Mouse (Mus musculus) ES-Bruce4 (cell line): ENCODE data around the gene Olfr904. TPM values are rescaled to one million over a fixed set of nuclear protein-coding genes. Genes with fewer than 3 reads are reported as not detected.

ENCODE experiments used
- H3K27ac ChIP-seq: 2 replicates; pipeline ENCODE4 v1.5.1; 2012; ENCODE audit warnings: low read length, inconsistent platforms; ENCODE audit not compliant: insufficient read depth
- H3K27me3 ChIP-seq: 2 replicates; pipeline ENCODE4 v1.6.1; 2012; ENCODE audit warnings: mild to moderate bottlenecking, low read length, inconsistent platforms; ENCODE audit not compliant: control insufficient read depth, poor library complexity, insufficient read depth, severe bottlenecking
- H3K36me3 ChIP-seq: 2 replicates; pipeline ENCODE4 v1.6.1; 2012; ENCODE audit warnings: inconsistent platforms, mild to moderate bottlenecking, low read length, moderate library complexity; ENCODE audit not compliant: control insufficient read depth, poor library complexity, insufficient read depth, severe bottlenecking
- H3K4me1 ChIP-seq: one replicate; pipeline ENCODE4 v1.8.1; 2011; ENCODE audit warnings: low read length; ENCODE audit not compliant: control insufficient read depth, insufficient read depth
- H3K4me3 ChIP-seq: 2 replicates; pipeline ENCODE4 v1.5.1; 2011; ENCODE audit warnings: low read depth, mild to moderate bottlenecking, low read length
- H3K9ac ChIP-seq: 2 replicates; pipeline ENCODE4 v1.6.1; 2012; ENCODE audit warnings: low read depth, mild to moderate bottlenecking, inconsistent platforms; ENCODE audit not compliant: poor library complexity, severe bottlenecking
- H3K9me3 ChIP-seq: replicated peaks from 2 replicates; pipeline ENCODE4 v1.6.1; 2012; ENCODE audit warnings: mild to moderate bottlenecking, low read length, inconsistent platforms; ENCODE audit not compliant: control insufficient read depth, poor library complexity, insufficient read depth, severe bottlenecking
- CTCF ChIP-seq: IDR thresholded peaks from one replicate; pipeline ENCODE4 v1.8.1; 2011; ENCODE audit warnings: low read depth, low read length
- EP300 ChIP-seq: IDR thresholded peaks from 2 replicates; pipeline ENCODE4 v1.6.1; 2011; ENCODE audit warnings: low read depth, low read length; ENCODE audit not compliant: insufficient read depth
- POLR2A ChIP-seq: IDR thresholded peaks from one replicate; pipeline ENCODE4 v1.8.1; 2011; ENCODE audit warnings: low read length; ENCODE audit not compliant: insufficient read depth
- polyA plus RNA-seq: library from polyadenylated mRNA; stranded (reverse); fragments of >200 nt; gene quantifications from 2 replicates; pipeline ENCODE4 v1.2.4, GENCODE M21; 2011; ENCODE audit warnings: low read depth; ENCODE audit not compliant: missing spikeins, insufficient read depth, insufficient read length

The Olfr904 gene
- polyA plus RNA-seq, 1 experiment: not detected

- Histone ChIP-seq H3K4me1 (no peaks in the 10 kb centered on the region), H3K4me3 (no peak within 1 kb of the TSS), H3K27me3 (no peaks in the 10 kb centered on the region), H3K27ac (no peak within 1 kb of the TSS), H3K9ac (no peak within 1 kb of the TSS), H3K36me3 (no peaks in the 10 kb centered on the region), H3K9me3 (no peaks in the 10 kb centered on the region)
- TF ChIP-seq CTCF (no peak), EP300 (no peak), POLR2A (no peak)
Measured at GRCm38 (mm10) chr9:38470807-38471206, 7.9 kb downstream of the Olfr904 start, which contains the start of gene Olfr905. Olfr905 (plus strand) TSS chr9:38471107.

- Histone ChIP-seq H3K27ac (no peak within 1 kb of the TSS), H3K9me3 (no peaks in the 10 kb centered on the region), H3K36me3 (no peaks in the 10 kb centered on the region), H3K27me3 (no peaks in the 10 kb centered on the region), H3K4me1 (no peaks in the 10 kb centered on the region), H3K4me3 (no peak within 1 kb of the TSS), H3K9ac (no peak within 1 kb of the TSS)
- TF ChIP-seq CTCF (no peak), POLR2A (no peak), EP300 (no peak)
Measured at GRCm38 (mm10) chr9:38486785-38487184, 23.8 kb downstream of the Olfr904 start, which contains the start of gene Olfr906. Olfr906 (plus strand) TSS chr9:38487085.

GRCm38 (mm10) chr9:38495501-38495900 is 32.6 kb downstream of the Olfr904 start, which contains the start of gene Olfr907:
Olfr907 (plus strand) TSS chr9:38495801.
- no peaks in the 10 kb centered on the region for H3K36me3 ChIP-seq
- no peaks in the 10 kb centered on the region for H3K4me1 ChIP-seq
- no peak within 1 kb of the TSS for H3K9ac ChIP-seq
- no peak within 1 kb of the TSS for H3K27ac ChIP-seq
- H3K4me3 ChIP-seq: no peak within 1 kb of the TSS
- no peak for TF ChIP-seq CTCF
- no peak for TF ChIP-seq POLR2A
- no peak for TF ChIP-seq EP300
- no peaks in the 10 kb centered on the region for H3K9me3 ChIP-seq
- no peaks in the 10 kb centered on the region for H3K27me3 ChIP-seq

- Histone ChIP-seq H3K4me1 (no peaks in the 10 kb centered on the region), H3K4me3 (no peak overlapping the region), H3K36me3 (no peaks in the 10 kb centered on the region), H3K9me3 (no peaks in the 10 kb centered on the region), H3K9ac (no peak overlapping the region), H3K27me3 (no peaks in the 10 kb centered on the region), H3K27ac (no peak overlapping the region)
- TF ChIP-seq EP300 (no peak), CTCF (no peak), POLR2A (no peak)
Measured at GRCm38 (mm10) chr9:38512353-38512752, 49.4 kb downstream of the Olfr904 start.

Other genes starting within 250 kb of the Olfr904 start
- gene Olfr894, start 245.1 kb upstream of the Olfr904 start, polyA plus RNA-seq: not detected in 2 replicates
- not detected in 2 replicates for gene Olfr143, start 210.4 kb upstream of the Olfr904 start, polyA plus RNA-seq
- not detected in 2 replicates for gene Olfr895, start 195.3 kb upstream of the Olfr904 start, polyA plus RNA-seq
- gene Olfr896-ps1, start 172.0 kb upstream of the Olfr904 start, polyA plus RNA-seq: not detected in 2 replicates
- gene Olfr25, start 134.1 kb upstream of the Olfr904 start, polyA plus RNA-seq: not detected in 2 replicates
- 0.15 TPM in 1 of 2 replicates, not detected in the other for gene Olfr898, start 114.7 kb upstream of the Olfr904 start, polyA plus RNA-seq
- not detected in 2 replicates for gene Olfr250, start 96.2 kb upstream of the Olfr904 start, polyA plus RNA-seq
- not detected in 2 replicates for gene Olfr251, start 86.1 kb upstream of the Olfr904 start, polyA plus RNA-seq
- gene Olfr147, start 61.4 kb upstream of the Olfr904 start, polyA plus RNA-seq: not detected in 2 replicates
- gene Olfr901, start 33.7 kb upstream of the Olfr904 start, polyA plus RNA-seq: not detected in 2 replicates
- not detected in 2 replicates for gene Olfr902, start 15.5 kb upstream of the Olfr904 start, polyA plus RNA-seq
- gene Olfr905, start 8.0 kb downstream of the Olfr904 start, polyA plus RNA-seq: 0.41 and 0.49 TPM in 2 replicates
- not detected in 2 replicates for gene Olfr906, start 23.9 kb downstream of the Olfr904 start, polyA plus RNA-seq
- gene Olfr907, start 32.7 kb downstream of the Olfr904 start, polyA plus RNA-seq: not detected in 2 replicates
- not detected in 2 replicates for gene Olfr911-ps1, start 58.4 kb downstream of the Olfr904 start, polyA plus RNA-seq
- gene Olfr910, start 74.7 kb downstream of the Olfr904 start, polyA plus RNA-seq: not detected in 2 replicates
- 0.13 and 0.21 TPM in 2 replicates for gene Olfr912, start 117.0 kb downstream of the Olfr904 start, polyA plus RNA-seq
- not detected in 2 replicates for gene Olfr913, start 129.6 kb downstream of the Olfr904 start, polyA plus RNA-seq
- gene Olfr914, start 142.0 kb downstream of the Olfr904 start, polyA plus RNA-seq: not detected in 2 replicates
- not detected in 2 replicates for gene Olfr916, start 196.7 kb downstream of the Olfr904 start, polyA plus RNA-seq
- not detected in 2 replicates for gene Olfr917, start 202.7 kb downstream of the Olfr904 start, polyA plus RNA-seq
- gene Olfr918, start 211.5 kb downstream of the Olfr904 start, polyA plus RNA-seq: not detected in 2 replicates
- not detected in 2 replicates for gene Olfr919, start 240.5 kb downstream of the Olfr904 start, polyA plus RNA-seq